Mouse (Mus musculus): ENCODE measurements around the gene Gps1. TPM values are rescaled to one million over a fixed set of nuclear protein-coding genes. Genes with fewer than 3 reads are reported as not detected.
A peak's percentile ranks its signal among the peaks of the same experiment; 100 is the strongest.

The Gps1 gene
- polyA plus RNA-seq, 1 experiment from 2014 or later: 305 TPM

DNA sequence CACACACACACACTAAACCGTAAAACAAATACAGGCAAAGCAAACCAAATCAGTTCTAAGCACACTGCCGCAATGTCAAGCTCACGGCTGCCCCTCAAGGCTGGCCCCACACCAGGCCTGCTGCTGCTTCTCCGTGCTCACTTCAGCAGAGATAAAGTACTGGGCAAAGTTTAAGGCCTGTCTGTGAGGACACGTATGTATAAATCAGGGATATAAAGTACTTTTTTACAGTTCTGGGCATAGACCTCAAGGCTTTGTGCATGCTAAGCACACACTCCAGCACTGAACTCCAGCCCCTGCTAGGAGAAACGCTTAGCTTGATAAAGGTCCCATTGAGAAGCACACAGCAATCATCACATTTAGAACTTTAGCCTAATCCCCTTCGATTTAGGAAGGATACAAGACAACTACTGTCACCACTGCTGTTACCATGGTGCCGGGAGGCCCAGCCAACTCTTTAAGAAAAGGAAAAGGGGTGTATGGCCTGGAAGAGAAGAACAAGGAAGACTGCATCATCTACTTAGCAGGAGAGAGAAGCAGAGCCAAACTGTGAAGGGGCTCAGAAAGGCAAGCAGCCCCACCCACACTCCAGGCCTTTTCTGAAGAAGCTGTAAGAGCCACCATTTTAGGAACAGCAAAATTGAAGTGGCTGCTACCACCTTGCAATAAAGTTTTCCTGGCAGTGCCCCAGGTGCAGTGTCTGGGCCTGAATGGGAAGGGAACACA, 49.6 kb downstream of the Gps1 start:
- WGBS: 13% methylated on average over 8 of the region's 8 CpGs
- Histone ChIP-seq H3K27me3 (replicated peaks; ENCODE audit: control insufficient read depth, insufficient read depth, low read length) (no peaks in the 10 kb centered on the region), H3K36me3 (ENCODE audit: control insufficient read depth, insufficient read depth) (no peaks in the 10 kb centered on the region), H3K4me3 (replicated peaks; ENCODE audit: low read length) (no peak overlapping the region), H3K9ac (replicated peaks; ENCODE audit: low read depth, low read length) (no peak overlapping the region), H3K4me1 (replicated peaks; ENCODE audit: control insufficient read depth, insufficient read depth, low read length) (peaks cover 3% of the 10 kb centered on the region; the same call in 1 of the 2 replicates), H3K9me3 (ENCODE audit: control insufficient read depth, low read length) (no peaks in the 10 kb centered on the region), H3K27ac (ENCODE audit: low read length) (0 out of 2 replicates have a peak overlapping the region, but pooled peaks have one; percentile 46), H3K4me2 (ENCODE audit: low read length) (no peak overlapping the region)
- ATAC-seq: peak; percentile 78

Other genes starting within 250 kb of the Gps1 start
- gene Mcrip1, start 234.5 kb upstream of the Gps1 start, polyA plus RNA-seq (2015; fragmentation: Nextera tagmentation; extraction: Ambion mirVana): 222 and 241 TPM in 2 replicates
- gene Ppp1r27, start 233.1 kb upstream of the Gps1 start, polyA plus RNA-seq (2015; fragmentation: Nextera tagmentation; extraction: Ambion mirVana): not detected in 2 replicates
- gene P4hb, start 211.0 kb upstream of the Gps1 start, polyA plus RNA-seq (2015; fragmentation: Nextera tagmentation; extraction: Ambion mirVana): 238 and 265 TPM in 2 replicates
- 477 and 485 TPM in 2 replicates for gene Arhgdia, start 202.6 kb upstream of the Gps1 start, polyA plus RNA-seq (2015; fragmentation: Nextera tagmentation; extraction: Ambion mirVana)
- gene Alyref, start 185.9 kb upstream of the Gps1 start, polyA plus RNA-seq (2015; fragmentation: Nextera tagmentation; extraction: Ambion mirVana): 287 and 320 TPM in 2 replicates
- gene Anapc11, start 185.9 kb upstream of the Gps1 start, polyA plus RNA-seq (2015; fragmentation: Nextera tagmentation; extraction: Ambion mirVana): 178 and 192 TPM in 2 replicates
- not detected in 2 replicates for gene Npb, start 175.8 kb upstream of the Gps1 start, polyA plus RNA-seq (2015; fragmentation: Nextera tagmentation; extraction: Ambion mirVana)
- 175 and 234 TPM in 2 replicates for gene Pcyt2, start 166.3 kb upstream of the Gps1 start, polyA plus RNA-seq (2015; fragmentation: Nextera tagmentation; extraction: Ambion mirVana)
- 50.2 and 50.6 TPM in 2 replicates for gene Sirt7, start 159.0 kb upstream of the Gps1 start, polyA plus RNA-seq (2015; fragmentation: Nextera tagmentation; extraction: Ambion mirVana)
- 39.9 and 40.1 TPM in 2 replicates for gene Mafg, start 150.7 kb upstream of the Gps1 start, polyA plus RNA-seq (2015; fragmentation: Nextera tagmentation; extraction: Ambion mirVana)
- 34.9 and 36.5 TPM in 2 replicates for gene Pycr1, start 140.5 kb upstream of the Gps1 start, polyA plus RNA-seq (2015; fragmentation: Nextera tagmentation; extraction: Ambion mirVana)
- gene Myadml2, start 136.1 kb upstream of the Gps1 start, polyA plus RNA-seq (2015; fragmentation: Nextera tagmentation; extraction: Ambion mirVana): 0.75 TPM in 1 of 2 replicates, not detected in the other
- 0.67 and 0.77 TPM in 2 replicates for gene Notum, start 123.1 kb upstream of the Gps1 start, polyA plus RNA-seq (2015; fragmentation: Nextera tagmentation; extraction: Ambion mirVana)
- 132 and 158 TPM in 2 replicates for gene Aspscr1, start 111.3 kb upstream of the Gps1 start, polyA plus RNA-seq (2015; fragmentation: Nextera tagmentation; extraction: Ambion mirVana)
- gene Cenpx, start 70.5 kb upstream of the Gps1 start, polyA plus RNA-seq (2015; fragmentation: Nextera tagmentation; extraction: Ambion mirVana): 82.8 and 95.0 TPM in 2 replicates
- 91.0 and 118 TPM in 2 replicates for gene Lrrc45, start 70.3 kb upstream of the Gps1 start, polyA plus RNA-seq (2015; fragmentation: Nextera tagmentation; extraction: Ambion mirVana)
- 251 and 347 TPM in 2 replicates for gene Rac3, start 62.8 kb upstream of the Gps1 start, polyA plus RNA-seq (2015; fragmentation: Nextera tagmentation; extraction: Ambion mirVana)
- 7.6 TPM in 2 replicates for gene Dcxr, start 57.0 kb upstream of the Gps1 start, polyA plus RNA-seq (2015; fragmentation: Nextera tagmentation; extraction: Ambion mirVana)
- 0.92 and 4.8 TPM in 2 replicates for gene Cbr2, start 52.2 kb upstream of the Gps1 start, polyA plus RNA-seq (2015; fragmentation: Nextera tagmentation; extraction: Ambion mirVana)
- 1.7 and 2.2 TPM in 2 replicates for gene Hmga1b, start 21.5 kb upstream of the Gps1 start, polyA plus RNA-seq (2015; fragmentation: Nextera tagmentation; extraction: Ambion mirVana)
- 95.2 and 119 TPM in 2 replicates for gene Rfng, start 65 bp upstream of the Gps1 start, polyA plus RNA-seq (2015; fragmentation: Nextera tagmentation; extraction: Ambion mirVana)
- 53.4 and 56.9 TPM in 2 replicates for gene Dus1l, start 12.1 kb downstream of the Gps1 start, polyA plus RNA-seq (2015; fragmentation: Nextera tagmentation; extraction: Ambion mirVana)
- 92.0 and 97.4 TPM in 2 replicates for gene Fasn, start 40.3 kb downstream of the Gps1 start, polyA plus RNA-seq (2015; fragmentation: Nextera tagmentation; extraction: Ambion mirVana)
- 7.3 and 8.8 TPM in 2 replicates for gene Ccdc57, start 148.6 kb downstream of the Gps1 start, polyA plus RNA-seq (2015; fragmentation: Nextera tagmentation; extraction: Ambion mirVana)
- gene Slc16a3, start 164.2 kb downstream of the Gps1 start, polyA plus RNA-seq (2015; fragmentation: Nextera tagmentation; extraction: Ambion mirVana): 7.7 and 9.5 TPM in 2 replicates
- gene Csnk1d, start 207.1 kb downstream of the Gps1 start, polyA plus RNA-seq (2015; fragmentation: Nextera tagmentation; extraction: Ambion mirVana): 146 and 149 TPM in 2 replicates

Data from forebrain, embryonic 16.5 days (tissue).